ENCODE assay signal across 22 mouse cellular contexts in genomic region chr4:59686716-59687115, GRCm38 (mm10).
DNase-seq lines count a peak whose midpoint lies in the region; ATAC-seq and TF ChIP-seq lines count a peak whose summit lies in the region.
"Had no signal": no experiment of that assay in that cellular context is flagged by ENCODE, and none has a peak within 500 bp of the region (broad histone marks: within the 10 kb centered on the region; RNA-seq: fewer than 3 reads in every experiment).

No protein-coding gene starts in this region.

- H3K4me3 ChIP-seq in hindbrain, postnatal 0 days (ENCODE audit: low read length) = no peak overlapping the region
- no peak overlapping the region for H3K4me3 ChIP-seq in hindbrain, embryonic 10.5 days
- H3K4me3 ChIP-seq in liver, embryonic 12.5 days = no peak overlapping the region
- no peak overlapping the region for H3K4me3 ChIP-seq in liver, embryonic 11.5 days (ENCODE audit: low read depth, low read length)
- H3K4me3 ChIP-seq: embryonic facial prominence, embryonic 12.5 days; embryonic facial prominence, embryonic 15.5 days; gastrocnemius, adult 2 months; intestine, embryonic 15.5 days had no signal

- peaks cover 8% of the 10 kb centered on the region; the same call in 1 of the 2 replicates for H3K36me3 ChIP-seq in hindbrain, postnatal 0 days (ENCODE audit: insufficient read depth, low read length)
- H3K36me3 ChIP-seq in hindbrain, embryonic 10.5 days = peaks cover 14% of the 10 kb centered on the region
- peaks cover 14% of the 10 kb centered on the region for H3K36me3 ChIP-seq in liver, embryonic 12.5 days
- no peaks in the 10 kb centered on the region for H3K36me3 ChIP-seq in liver, embryonic 11.5 days (ENCODE audit: control insufficient read depth, insufficient read depth, low read length)
- H3K36me3 ChIP-seq: intestine, embryonic 15.5 days had no signal

- ATAC-seq in hindbrain, postnatal 0 days = no peak
- ATAC-seq in liver, embryonic 12.5 days = no peak
- no peak for ATAC-seq in liver, embryonic 11.5 days (replicated peaks; ENCODE audit: low FRiP score)
- ATAC-seq: forebrain, embryonic 14.5 days; forebrain, postnatal 0 days; intestine, embryonic 15.5 days had no signal

- no peak overlapping the region for H3K4me2 ChIP-seq in hindbrain, postnatal 0 days (ENCODE audit: low read depth, low read length)
- no peak overlapping the region for H3K4me2 ChIP-seq in liver, embryonic 12.5 days
- no peak overlapping the region for H3K4me2 ChIP-seq in liver, embryonic 11.5 days
- H3K4me2 ChIP-seq: embryonic facial prominence, embryonic 12.5 days; embryonic facial prominence, embryonic 15.5 days; heart, embryonic 11.5 days; hindbrain, embryonic 14.5 days; intestine, embryonic 15.5 days had no signal

- TF ChIP-seq CTCF in hindbrain, postnatal 0 days (IDR thresholded peaks at IDR 0.05; ENCODE audit: low read depth) = no peak

- H3K4me1 ChIP-seq in hindbrain, postnatal 0 days (ENCODE audit: insufficient read depth, low read length) = no peaks in the 10 kb centered on the region
- peaks cover 41% of the 10 kb centered on the region for H3K4me1 ChIP-seq in hindbrain, embryonic 10.5 days (replicated peaks)
- H3K4me1 ChIP-seq in liver, embryonic 12.5 days = peaks cover 81% of the 10 kb centered on the region
- peaks cover 46% of the 10 kb centered on the region for H3K4me1 ChIP-seq in liver, embryonic 11.5 days (replicated peaks; ENCODE audit: control insufficient read depth, insufficient read depth, low read length)
- H3K4me1 ChIP-seq: embryonic facial prominence, embryonic 12.5 days; embryonic facial prominence, embryonic 15.5 days had no signal

- no peak overlapping the region for H3K27ac ChIP-seq in hindbrain, postnatal 0 days
- H3K27ac ChIP-seq in hindbrain, embryonic 10.5 days = no peak overlapping the region
- H3K27ac ChIP-seq in liver, embryonic 12.5 days = 0 out of 2 replicates have a peak overlapping the region, but pooled peaks have one; percentile 51
- no peak overlapping the region for H3K27ac ChIP-seq in liver, embryonic 11.5 days (ENCODE audit: low read depth, low read length)
- H3K27ac ChIP-seq: embryonic facial prominence, embryonic 12.5 days; embryonic facial prominence, embryonic 15.5 days; gastrocnemius, adult 2 months; hindbrain, embryonic 14.5 days; intestine, embryonic 15.5 days had no signal

- peak; percentile 91 to 95 for DNase-seq in cerebellum, postnatal 10 days
- DNase-seq in cerebellum, adult 11 months = no peak
- peak; percentile 31 for DNase-seq in hindbrain, postnatal 0 days (ENCODE audit: low spot score)
- DNase-seq in hindbrain, embryonic 10.5 days (ENCODE audit: low spot score) = no peak
- DNase-seq in liver, embryonic 11.5 days (ENCODE audit: low spot score) = no peak
- no peak for DNase-seq in spleen, postnatal 10 days (ENCODE audit: low spot score in 2 of 2)
- DNase-seq: adrenal gland, adult 2 months; adrenal gland, postnatal 14 days; B cell, adult 2 months; forebrain, postnatal 0 days; gastrocnemius, adult 2 months; gastrocnemius, postnatal 14 days; heart, adult 11 months had no signal

- no peaks in the 10 kb centered on the region for H3K27me3 ChIP-seq in hindbrain, postnatal 0 days (ENCODE audit: insufficient read depth, low read length)
- H3K27me3 ChIP-seq in hindbrain, embryonic 10.5 days (ENCODE audit: insufficient read depth, poor library complexity, severe bottlenecking) = no peaks in the 10 kb centered on the region
- H3K27me3 ChIP-seq in liver, embryonic 12.5 days (replicated peaks) = no peaks in the 10 kb centered on the region
- H3K27me3 ChIP-seq in liver, embryonic 11.5 days (replicated peaks; ENCODE audit: control insufficient read depth, insufficient read depth, low read length) = no peaks in the 10 kb centered on the region
- H3K27me3 ChIP-seq: CH12.LX; embryonic facial prominence, embryonic 12.5 days; embryonic facial prominence, embryonic 15.5 days; intestine, embryonic 15.5 days had no signal

- 64% methylated on average over 4 of the region's 4 CpGs for WGBS in hindbrain, postnatal 0 days
- 80% methylated on average over 4 of the region's 4 CpGs for WGBS in hindbrain, embryonic 10.5 days
- WGBS in liver, embryonic 12.5 days (ENCODE audit: insufficient replicate concordance) = 81% methylated on average over 4 of the region's 4 CpGs
- 82% methylated on average over 4 of the region's 4 CpGs for WGBS in liver, embryonic 11.5 days

- H3K9me3 ChIP-seq in hindbrain, postnatal 0 days (ENCODE audit: low read length) = no peaks in the 10 kb centered on the region
- H3K9me3 ChIP-seq in hindbrain, embryonic 10.5 days = no peaks in the 10 kb centered on the region
- no peaks in the 10 kb centered on the region for H3K9me3 ChIP-seq in liver, embryonic 12.5 days (replicated peaks)
- H3K9me3 ChIP-seq in liver, embryonic 11.5 days (ENCODE audit: control insufficient read depth, low read length) = no peaks in the 10 kb centered on the region
- H3K9me3 ChIP-seq: embryonic facial prominence, embryonic 12.5 days; embryonic facial prominence, embryonic 15.5 days; G1E; intestine, embryonic 15.5 days had no signal

- H3K9ac ChIP-seq in hindbrain, postnatal 0 days (replicated peaks; ENCODE audit: low read length) = no peak overlapping the region
- H3K9ac ChIP-seq in liver, embryonic 12.5 days = no peak overlapping the region
- H3K9ac ChIP-seq in liver, embryonic 11.5 days (ENCODE audit: low read depth, low read length) = no peak overlapping the region
- H3K9ac ChIP-seq: embryonic facial prominence, embryonic 12.5 days; embryonic facial prominence, embryonic 15.5 days; forebrain, postnatal 0 days; hindbrain, embryonic 14.5 days; intestine, embryonic 15.5 days had no signal

Comparison
In these comparisons a context has a peak if more than half of its experiments do, and no peak if none do; other contexts are left out.
1. DNase-seq: peak in cerebellum, postnatal 10 days (2 of 2) and hindbrain, postnatal 0 days (single experiment); none in cerebellum, adult 11 months (single experiment), hindbrain, embryonic 10.5 days (single experiment), liver, embryonic 11.5 days (single experiment) and spleen, postnatal 10 days (0 of 2).